Mouse (Mus musculus): Measurements from ENCODE around the gene Pacs2. TPM values are rescaled to one million over a fixed set of nuclear protein-coding genes. Genes with fewer than 3 reads are reported as not detected.

Pacs2 gene
- total RNA-seq, 1 experiment, result 17.2 TPM

DNA sequence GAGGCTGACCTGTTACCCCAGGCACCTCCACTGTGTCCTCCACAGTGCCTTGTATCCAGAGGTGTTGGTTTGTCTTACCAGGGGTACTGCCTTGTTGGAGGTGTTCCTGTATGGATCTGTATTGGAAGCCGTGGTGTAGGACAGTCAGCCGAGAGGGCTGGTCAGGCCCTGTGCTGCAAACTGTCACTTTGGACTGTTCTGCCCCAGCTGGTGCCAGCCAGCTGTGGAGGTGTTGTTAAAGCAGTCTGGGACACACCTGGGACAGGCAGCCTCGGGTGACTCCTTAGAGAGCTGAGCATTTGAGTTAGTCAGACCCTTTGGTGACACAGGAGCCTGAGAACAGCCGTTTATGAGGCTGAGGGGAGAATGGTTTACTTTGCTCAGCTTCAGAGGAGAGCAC, 15.7 kb downstream of the Pacs2 start:
- Histone ChIP-seq H3K4me3 (ENCODE audit: insufficient read depth in 1 of 2, low read depth in 1 of 2, low read length in 2 of 2, poor library complexity in 1 of 2, severe bottlenecking in 1 of 2) (no peak overlapping the region), H3K9me3 (ENCODE audit: control insufficient read depth, insufficient read depth, low read depth, low read length) (no peaks in the 10 kb centered on the region), H3K4me1 (ENCODE audit: control insufficient read depth in 2 of 2, insufficient read depth in 2 of 2, low read length in 2 of 2, poor library complexity in 1 of 2) (no peaks in the 10 kb centered on the region), H3K36me3 (ENCODE audit: control insufficient read depth, insufficient read depth, low read length, poor library complexity, severe bottlenecking) (no peaks in the 10 kb centered on the region; the same call in 1 of the 2 replicates), H3K9ac (ENCODE audit: insufficient read depth, low read depth, low read length, poor library complexity, severe bottlenecking) (no peak overlapping the region), H3K27ac (ENCODE audit: insufficient read depth, low read depth, low read length, poor library complexity, severe bottlenecking) (no peak overlapping the region)
- TF ChIP-seq ZNF384 (IDR thresholded peaks at IDR 0.05; ENCODE audit: low read depth, low read length) (no peak), HCFC1 (IDR thresholded peaks at IDR 0.05; ENCODE audit: borderline replicate concordance, insufficient read depth, low read length) (no peak), CHD2 (IDR thresholded peaks at IDR 0.05; ENCODE audit: low read depth, low read length) (no peak), MAFK (IDR thresholded peaks at IDR 0.05; ENCODE audit: insufficient read depth, low read depth, low read length) (no peak), ZC3H11A (IDR thresholded peaks at IDR 0.05; ENCODE audit: borderline replicate concordance, low read depth, low read length) (no peak)
- DNase-seq (ENCODE audit: low read depth, low spot score), result no peak
- in situ Hi-C loops (cut with MboI; ENCODE audit: low sequenced_read_pairs in 2 of 2, unreplicated experiment in 2 of 2), result no loop called here

DNA sequence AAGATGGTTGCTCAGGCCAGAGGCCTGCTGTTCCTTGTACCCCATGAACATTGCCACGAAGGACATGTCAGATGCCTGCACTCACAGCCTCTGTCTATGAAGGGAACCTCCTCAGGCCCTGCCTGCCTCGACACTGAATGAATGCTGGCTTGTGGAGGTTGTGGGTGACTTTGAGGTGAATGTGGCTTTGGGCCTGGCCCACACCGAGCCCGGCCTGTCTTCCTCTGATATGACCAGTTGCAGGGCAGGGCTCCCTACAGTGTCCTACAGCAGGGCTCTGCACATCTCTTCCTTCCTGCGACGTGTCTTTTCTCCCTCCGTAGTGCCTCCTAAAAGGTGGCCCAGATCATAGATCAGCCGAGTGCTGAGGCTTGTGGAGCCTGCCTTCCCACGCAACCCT, 16.7 kb downstream of the Pacs2 start:
- no peak for DNase-seq (ENCODE audit: low read depth, low spot score)
- Histone ChIP-seq H3K4me1 (ENCODE audit: control insufficient read depth in 2 of 2, insufficient read depth in 2 of 2, low read length in 2 of 2, poor library complexity in 1 of 2) (no peaks in the 10 kb centered on the region), H3K9ac (ENCODE audit: insufficient read depth, low read depth, low read length, poor library complexity, severe bottlenecking) (no peak overlapping the region), H3K4me3 (ENCODE audit: insufficient read depth in 1 of 2, low read depth in 1 of 2, low read length in 2 of 2, poor library complexity in 1 of 2, severe bottlenecking in 1 of 2) (no peak overlapping the region), H3K27ac (ENCODE audit: insufficient read depth, low read depth, low read length, poor library complexity, severe bottlenecking) (no peak overlapping the region), H3K9me3 (ENCODE audit: control insufficient read depth, insufficient read depth, low read depth, low read length) (no peaks in the 10 kb centered on the region), H3K36me3 (ENCODE audit: control insufficient read depth, insufficient read depth, low read length, poor library complexity, severe bottlenecking) (no peaks in the 10 kb centered on the region; the same call in 1 of the 2 replicates)
- in situ Hi-C loops (cut with MboI; ENCODE audit: low sequenced_read_pairs in 2 of 2, unreplicated experiment in 2 of 2), result no loop called here
- no peak for TF ChIP-seq HCFC1 (IDR thresholded peaks at IDR 0.05; ENCODE audit: borderline replicate concordance, insufficient read depth, low read length)
- TF ChIP-seq MAFK (IDR thresholded peaks at IDR 0.05; ENCODE audit: insufficient read depth, low read depth, low read length), result no peak
- TF ChIP-seq CHD2 (IDR thresholded peaks at IDR 0.05; ENCODE audit: low read depth, low read length), result no peak
- no peak for TF ChIP-seq ZC3H11A (IDR thresholded peaks at IDR 0.05; ENCODE audit: borderline replicate concordance, low read depth, low read length)
- no peak for TF ChIP-seq ZNF384 (IDR thresholded peaks at IDR 0.05; ENCODE audit: low read depth, low read length)

DNA sequence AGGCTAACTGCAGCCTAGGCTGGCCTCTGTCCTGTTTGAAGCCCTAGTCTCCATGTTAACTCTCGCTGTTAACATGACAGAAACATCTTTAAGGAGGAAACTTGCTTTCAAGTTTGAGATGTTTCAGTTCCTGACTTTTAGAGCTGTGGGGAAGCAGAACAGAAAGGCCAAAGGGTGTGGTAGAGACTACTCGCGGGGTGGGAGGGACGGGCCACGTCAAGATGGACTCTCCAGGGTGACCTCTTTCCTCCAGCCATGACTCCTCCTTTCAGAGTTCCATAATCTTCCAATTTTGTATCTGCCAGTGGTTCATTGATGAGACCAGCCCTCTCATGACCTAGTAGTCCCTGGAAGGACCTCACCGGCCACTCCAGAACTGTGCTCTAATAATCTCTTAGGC, 17.1 kb downstream of the Pacs2 start:
- H3K9ac ChIP-seq (ENCODE audit: insufficient read depth, low read depth, low read length, poor library complexity, severe bottlenecking), result no peak overlapping the region
- DNase-seq (ENCODE audit: low read depth, low spot score), result no peak
- no peaks in the 10 kb centered on the region for H3K4me1 ChIP-seq (ENCODE audit: control insufficient read depth in 2 of 2, insufficient read depth in 2 of 2, low read length in 2 of 2, poor library complexity in 1 of 2)
- H3K27ac ChIP-seq (ENCODE audit: insufficient read depth, low read depth, low read length, poor library complexity, severe bottlenecking), result no peak overlapping the region
- no peak for TF ChIP-seq CHD2 (IDR thresholded peaks at IDR 0.05; ENCODE audit: low read depth, low read length)
- TF ChIP-seq HCFC1 (IDR thresholded peaks at IDR 0.05; ENCODE audit: borderline replicate concordance, insufficient read depth, low read length), result no peak
- no peak for TF ChIP-seq MAFK (IDR thresholded peaks at IDR 0.05; ENCODE audit: insufficient read depth, low read depth, low read length)
- no peak for TF ChIP-seq ZC3H11A (IDR thresholded peaks at IDR 0.05; ENCODE audit: borderline replicate concordance, low read depth, low read length)
- no peak for TF ChIP-seq ZNF384 (IDR thresholded peaks at IDR 0.05; ENCODE audit: low read depth, low read length)
- H3K4me3 ChIP-seq (ENCODE audit: insufficient read depth in 1 of 2, low read depth in 1 of 2, low read length in 2 of 2, poor library complexity in 1 of 2, severe bottlenecking in 1 of 2), result no peak overlapping the region
- no peaks in the 10 kb centered on the region for H3K9me3 ChIP-seq (ENCODE audit: control insufficient read depth, insufficient read depth, low read depth, low read length)
- in situ Hi-C loops (cut with MboI; ENCODE audit: low sequenced_read_pairs in 2 of 2, unreplicated experiment in 2 of 2), result no loop called here
- no peaks in the 10 kb centered on the region; the same call in 1 of the 2 replicates for H3K36me3 ChIP-seq (ENCODE audit: control insufficient read depth, insufficient read depth, low read length, poor library complexity, severe bottlenecking)

- in situ Hi-C loops (cut with MboI; ENCODE audit: low sequenced_read_pairs in 2 of 2, unreplicated experiment in 2 of 2), result no loop called here
- no peaks in the 10 kb centered on the region; the same call in 1 of the 2 replicates for H3K36me3 ChIP-seq (ENCODE audit: control insufficient read depth, insufficient read depth, low read length, poor library complexity, severe bottlenecking)
- no peaks in the 10 kb centered on the region for H3K9me3 ChIP-seq (ENCODE audit: control insufficient read depth, insufficient read depth, low read depth, low read length)
- no peak overlapping the region for H3K9ac ChIP-seq (ENCODE audit: insufficient read depth, low read depth, low read length, poor library complexity, severe bottlenecking)
- DNase-seq (ENCODE audit: low read depth, low spot score), result no peak
- H3K4me3 ChIP-seq (ENCODE audit: insufficient read depth in 1 of 2, low read depth in 1 of 2, low read length in 2 of 2, poor library complexity in 1 of 2, severe bottlenecking in 1 of 2), result no peak overlapping the region
- no peak overlapping the region for H3K27ac ChIP-seq (ENCODE audit: insufficient read depth, low read depth, low read length, poor library complexity, severe bottlenecking)
- TF ChIP-seq ZNF384 (IDR thresholded peaks at IDR 0.05; ENCODE audit: low read depth, low read length) (no peak), CHD2 (IDR thresholded peaks at IDR 0.05; ENCODE audit: low read depth, low read length) (no peak), ZC3H11A (IDR thresholded peaks at IDR 0.05; ENCODE audit: borderline replicate concordance, low read depth, low read length) (no peak), MAFK (IDR thresholded peaks at IDR 0.05; ENCODE audit: insufficient read depth, low read depth, low read length) (no peak), HCFC1 (IDR thresholded peaks at IDR 0.05; ENCODE audit: borderline replicate concordance, insufficient read depth, low read length) (no peak)
- no peaks in the 10 kb centered on the region for H3K4me1 ChIP-seq (ENCODE audit: control insufficient read depth in 2 of 2, insufficient read depth in 2 of 2, low read length in 2 of 2, poor library complexity in 1 of 2)
These were observed 18.3 kb downstream of the Pacs2 start for GRCm38 (mm10) chr12:113032296-113033250.
